Mouse (Mus musculus): ENCODE results near the gene Tssk1.

GRCm38 (mm10) chr16:17865770-17866169, 28.3 kb upstream of the Tssk1 start:
- TF ChIP-seq CTCF (IDR thresholded peaks at IDR 0.05; ENCODE audit: low read depth, low read length) (no peak), POLR2AphosphoS5 (IDR thresholded peaks at IDR 0.05; ENCODE audit: insufficient replicate concordance, low read depth, low read length) (no peak), TAL1 (conservative IDR thresholded peaks at IDR 0.05; ENCODE audit: low read depth, low read length) (no peak), GATA1 (IDR thresholded peaks at IDR 0.05; ENCODE audit: borderline replicate concordance, low read length) (no peak)

Measured in G1E (cell line).